In genomic region chr9:90293641-90294398, GRCm38 (mm10) we compare ENCODE assay signal across 21 mouse cellular contexts. TPM values are rescaled to one million over a fixed set of nuclear protein-coding genes. Genes with fewer than 3 reads are reported as not detected.
A peak's percentile ranks its signal among the peaks of the same experiment; 100 is the strongest.
DNase-seq lines count a peak whose midpoint lies in the region; ATAC-seq and TF ChIP-seq lines count a peak whose summit lies in the region.
"Had no signal": no experiment of that assay in that cellular context is flagged by ENCODE, and none has a peak within 500 bp of the region (broad histone marks: within the 10 kb centered on the region; RNA-seq: fewer than 3 reads in every experiment).

No protein-coding gene starts in this region.

- ATAC-seq in liver, embryonic 14.5 days (ENCODE audit: insufficient read depth) = 0 out of 2 replicates have a peak, but pooled peaks have one; percentile 21
- no peak for ATAC-seq in liver, embryonic 11.5 days (replicated peaks; ENCODE audit: low FRiP score)
- ATAC-seq in granulocyte monocyte progenitor cell, adult 5-6 weeks (replicated peaks; ENCODE audit: poor library complexity, severe bottlenecking) = peak; percentile 97
- ATAC-seq in megakaryocyte progenitor cell, adult 5-6 weeks (replicated peaks; ENCODE audit: poor library complexity) = peak; percentile 90
- no peak for ATAC-seq in megakaryocyte-erythroid progenitor cell, adult 5-6 weeks (replicated peaks; ENCODE audit: low FRiP score, low TSS enrichment, poor library complexity, severe bottlenecking)
- no peak for ATAC-seq in forebrain, embryonic 16.5 days
- no peak for ATAC-seq in cerebellum, adult (ENCODE audit: insufficient number of reproducible peaks, low FRiP score, low TSS enrichment)
- ATAC-seq: CD4-positive, CD25-positive, alpha-beta regulatory T cell, adult 4 months; forebrain, embryonic 14.5 days had no signal

- no peak overlapping the region for H3K27ac ChIP-seq in liver, embryonic 14.5 days
- H3K27ac ChIP-seq in liver, embryonic 11.5 days (ENCODE audit: low read depth, low read length) = no peak overlapping the region
- H3K27ac ChIP-seq in forebrain, embryonic 16.5 days (ENCODE audit: low read length) = no peak overlapping the region
- H3K27ac ChIP-seq: embryonic facial prominence, embryonic 15.5 days; forebrain, embryonic 10.5 days; hindbrain, embryonic 15.5 days had no signal

- H3K9ac ChIP-seq in liver, embryonic 14.5 days (replicated peaks) = no peak overlapping the region
- no peak overlapping the region for H3K9ac ChIP-seq in liver, embryonic 11.5 days (ENCODE audit: low read depth, low read length)
- H3K9ac ChIP-seq in forebrain, embryonic 16.5 days (replicated peaks; ENCODE audit: low read depth, low read length) = no peak overlapping the region
- H3K9ac ChIP-seq: embryonic facial prominence, embryonic 15.5 days; heart, embryonic 12.5 days; hindbrain, embryonic 15.5 days had no signal

- 0 out of 4 replicates have a peak, but pooled peaks cover 2 to 3% of the 10 kb centered on the region in 2 experiments for H3K4me1 ChIP-seq in liver, embryonic 14.5 days (replicated peaks; ENCODE audit: control insufficient read depth in 2 of 2, insufficient read depth in 2 of 2, low read length in 1 of 2)
- H3K4me1 ChIP-seq in liver, embryonic 11.5 days (replicated peaks; ENCODE audit: control insufficient read depth, insufficient read depth, low read length) = no peaks in the 10 kb centered on the region
- H3K4me1 ChIP-seq in forebrain, embryonic 16.5 days (replicated peaks; ENCODE audit: control insufficient read depth, insufficient read depth, low read length) = no peaks in the 10 kb centered on the region
- H3K4me1 ChIP-seq: embryonic facial prominence, embryonic 15.5 days; forebrain, embryonic 10.5 days; heart, embryonic 12.5 days; hindbrain, embryonic 15.5 days had no signal

- no peak overlapping the region for H3K4me3 ChIP-seq in liver, embryonic 14.5 days (ENCODE audit: insufficient read depth in 1 of 2, low read depth in 2 of 2, low read length in 2 of 2)
- H3K4me3 ChIP-seq in liver, embryonic 11.5 days (ENCODE audit: low read depth, low read length) = no peak overlapping the region
- no peak overlapping the region for H3K4me3 ChIP-seq in forebrain, embryonic 16.5 days (replicated peaks; ENCODE audit: low read length)
- H3K4me3 ChIP-seq: embryonic facial prominence, embryonic 15.5 days; erythroblast, embryonic 14.5 days; forebrain, embryonic 10.5 days; heart, embryonic 12.5 days; hindbrain, embryonic 15.5 days had no signal

- no peaks in the 10 kb centered on the region for H3K9me3 ChIP-seq in liver, embryonic 14.5 days (ENCODE audit: control insufficient read depth, low read length)
- H3K9me3 ChIP-seq in liver, embryonic 11.5 days (ENCODE audit: control insufficient read depth, low read length) = no peaks in the 10 kb centered on the region
- H3K9me3 ChIP-seq in forebrain, embryonic 16.5 days (ENCODE audit: control insufficient read depth, low read length) = no peaks in the 10 kb centered on the region
- H3K9me3 ChIP-seq: embryonic facial prominence, embryonic 15.5 days; forebrain, embryonic 10.5 days; G1E; heart, embryonic 12.5 days; hindbrain, embryonic 15.5 days had no signal

- H3K36me3 ChIP-seq in liver, embryonic 14.5 days (replicated peaks; ENCODE audit: control insufficient read depth, insufficient read depth, low read depth) = no peaks in the 10 kb centered on the region
- no peaks in the 10 kb centered on the region for H3K36me3 ChIP-seq in liver, embryonic 11.5 days (ENCODE audit: control insufficient read depth, insufficient read depth, low read length)
- no peaks in the 10 kb centered on the region for H3K36me3 ChIP-seq in forebrain, embryonic 16.5 days (ENCODE audit: control insufficient read depth, insufficient read depth)
- H3K36me3 ChIP-seq: embryonic facial prominence, embryonic 15.5 days; forebrain, embryonic 10.5 days; G1E; heart, embryonic 12.5 days; hindbrain, embryonic 15.5 days had no signal

- DNase-seq in liver, embryonic 14.5 days (ENCODE audit: low read depth in 3 of 3, low spot score in 3 of 3) = no peak
- no peak for DNase-seq in liver, embryonic 11.5 days (ENCODE audit: low spot score)
- DNase-seq: adrenal gland, postnatal 14 days; B cell, adult 2 months; cerebellum, adult 18-20 months; cerebellum, postnatal 10 days; embryo, embryonic 11 days; gastrocnemius, postnatal 36 days had no signal

- 21% methylated on average over 3 of the region's 3 CpGs for WGBS in liver, embryonic 14.5 days (ENCODE audit: insufficient replicate concordance)
- 50% methylated on average over 3 of the region's 3 CpGs for WGBS in liver, embryonic 11.5 days
- WGBS in forebrain, embryonic 16.5 days = 65% methylated on average over 3 of the region's 3 CpGs

- H3K4me2 ChIP-seq in liver, embryonic 14.5 days (ENCODE audit: low read depth) = no peak overlapping the region
- H3K4me2 ChIP-seq in liver, embryonic 11.5 days = no peak overlapping the region
- H3K4me2 ChIP-seq in forebrain, embryonic 16.5 days (ENCODE audit: low read length) = no peak overlapping the region
- H3K4me2 ChIP-seq: embryonic facial prominence, embryonic 15.5 days; heart, embryonic 12.5 days; hindbrain, embryonic 15.5 days had no signal

- TF ChIP-seq CTCF in liver, embryonic 14.5 days (IDR thresholded peaks at IDR 0.05; ENCODE audit: low read depth) = no peak

- no peaks in the 10 kb centered on the region for H3K27me3 ChIP-seq in liver, embryonic 14.5 days (ENCODE audit: control insufficient read depth, insufficient read depth, low read length)
- H3K27me3 ChIP-seq in liver, embryonic 11.5 days (replicated peaks; ENCODE audit: control insufficient read depth, insufficient read depth, low read length) = no peaks in the 10 kb centered on the region
- H3K27me3 ChIP-seq in forebrain, embryonic 16.5 days (replicated peaks; ENCODE audit: control insufficient read depth, insufficient read depth, low read length) = no peaks in the 10 kb centered on the region
- H3K27me3 ChIP-seq: embryonic facial prominence, embryonic 15.5 days; heart, embryonic 12.5 days; hindbrain, embryonic 15.5 days had no signal

- no peak for TF ChIP-seq EP300 in liver, embryonic 14.5 days (IDR thresholded peaks at IDR 0.05; ENCODE audit: low read depth)

RNA-seq across cellular contexts. Expression of gene Tbc1d2b, which starts 23.2 kb away (rescaled TPM):
- polyA plus RNA-seq in liver, embryonic 14.5 days (2012; rRNA removed) = 9.8 and 10.1 TPM in 2 replicates
- 6.5 and 9.5 TPM in 2 replicates for polyA plus RNA-seq in liver, embryonic 14.5 days (2014; fragmentation: Nextera tagmentation; extraction: Ambion mirVana)
- polyA plus RNA-seq in liver, embryonic 11.5 days (2014; fragmentation: Nextera tagmentation; extraction: Ambion mirVana) = 13.2 and 14.2 TPM in 2 replicates
- total RNA-seq in granulocyte monocyte progenitor cell, adult 5-6 weeks (2014; fragmentation: Nextera tagmentation) = 61.2 and 68.0 TPM in 2 replicates
- 48.0 and 51.9 TPM in 2 replicates for total RNA-seq in granulocyte monocyte progenitor cell, adult 5-6 weeks (2017)
- 49.8 and 51.4 TPM in 2 replicates for total RNA-seq in megakaryocyte progenitor cell, adult 5-6 weeks (2015)
- 46.2 and 56.7 TPM in 2 replicates for total RNA-seq in megakaryocyte progenitor cell, adult 5-6 weeks (2017)
- 53.8 and 66.1 TPM in 2 replicates for total RNA-seq in megakaryocyte-erythroid progenitor cell, adult 5-6 weeks (2014; fragmentation: Nextera tagmentation)
- 31.2 and 33.1 TPM in 2 replicates for total RNA-seq in megakaryocyte-erythroid progenitor cell, adult 5-6 weeks (2017)
- polyA plus RNA-seq in forebrain, embryonic 16.5 days (2015; fragmentation: Nextera tagmentation; extraction: Ambion mirVana) = 5.3 and 7.1 TPM in 2 replicates

Comparison
In these comparisons a context has a peak if more than half of its experiments do, and no peak if none do; other contexts are left out.
1. ATAC-seq: peak in liver, embryonic 14.5 days (single experiment), granulocyte monocyte progenitor cell, adult 5-6 weeks (single experiment) and megakaryocyte progenitor cell, adult 5-6 weeks (single experiment); none in liver, embryonic 11.5 days (single experiment), megakaryocyte-erythroid progenitor cell, adult 5-6 weeks (single experiment), forebrain, embryonic 16.5 days (single experiment) and cerebellum, adult (single experiment).